Mouse (Mus musculus) retina, adult 2 months (tissue): Measurements from ENCODE around the gene A730049H05Rik.

ENCODE experiments used
- DNase-seq: peaks from one replicate; pipeline ENCODE4 v3.0.0-alpha.2; 2012; ENCODE audit warnings: low read depth, low spot score

A730049H05Rik gene

DNA sequence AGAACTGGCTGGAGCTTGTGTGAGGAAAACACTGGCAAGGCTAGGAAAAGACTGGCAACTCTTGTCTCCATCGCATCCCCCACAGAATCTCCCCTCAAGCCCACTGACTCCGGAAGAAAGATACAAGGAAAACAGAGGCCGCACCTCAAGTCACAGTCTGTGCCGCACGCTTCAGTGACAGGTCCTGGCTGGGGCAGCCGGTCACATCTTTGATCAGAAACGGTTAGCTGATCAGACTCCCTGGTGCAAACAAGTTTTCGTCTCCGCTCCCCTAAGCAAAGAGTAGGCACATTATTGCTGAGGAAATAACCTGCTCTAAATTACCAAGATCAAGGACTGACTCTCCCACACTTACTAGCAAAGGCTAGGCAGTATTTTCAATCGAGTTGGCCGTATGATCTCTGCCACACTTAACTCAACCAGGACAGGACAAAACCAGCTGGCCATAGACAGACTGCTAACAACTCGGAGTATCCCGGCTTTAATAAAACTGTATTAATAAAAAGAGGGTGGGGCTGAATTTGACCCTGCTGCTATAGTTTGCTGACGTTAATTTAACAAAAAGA lies 63.5 kb downstream of the A730049H05Rik start:
- no peak for DNase-seq

DNA sequence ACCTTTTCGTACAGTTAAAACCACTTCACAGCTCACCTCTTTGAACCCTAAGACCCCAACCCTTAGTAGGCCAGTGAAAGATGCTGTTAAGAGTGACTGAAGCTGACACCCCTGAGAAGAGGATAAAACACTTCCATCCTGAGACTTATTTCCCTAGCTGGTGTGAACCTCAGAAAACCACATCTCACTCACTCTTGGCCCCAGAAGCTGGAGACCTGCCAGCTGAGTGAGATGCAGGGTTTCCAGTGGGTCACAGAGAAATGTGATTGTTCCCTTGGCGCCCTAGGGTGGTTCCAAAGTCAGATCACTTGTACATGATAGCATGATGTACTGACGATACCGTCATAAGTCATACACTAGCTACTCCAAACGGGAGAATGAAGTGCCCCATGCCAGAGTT lies 66.2 kb downstream of the A730049H05Rik start:
- no peak for DNase-seq

DNA sequence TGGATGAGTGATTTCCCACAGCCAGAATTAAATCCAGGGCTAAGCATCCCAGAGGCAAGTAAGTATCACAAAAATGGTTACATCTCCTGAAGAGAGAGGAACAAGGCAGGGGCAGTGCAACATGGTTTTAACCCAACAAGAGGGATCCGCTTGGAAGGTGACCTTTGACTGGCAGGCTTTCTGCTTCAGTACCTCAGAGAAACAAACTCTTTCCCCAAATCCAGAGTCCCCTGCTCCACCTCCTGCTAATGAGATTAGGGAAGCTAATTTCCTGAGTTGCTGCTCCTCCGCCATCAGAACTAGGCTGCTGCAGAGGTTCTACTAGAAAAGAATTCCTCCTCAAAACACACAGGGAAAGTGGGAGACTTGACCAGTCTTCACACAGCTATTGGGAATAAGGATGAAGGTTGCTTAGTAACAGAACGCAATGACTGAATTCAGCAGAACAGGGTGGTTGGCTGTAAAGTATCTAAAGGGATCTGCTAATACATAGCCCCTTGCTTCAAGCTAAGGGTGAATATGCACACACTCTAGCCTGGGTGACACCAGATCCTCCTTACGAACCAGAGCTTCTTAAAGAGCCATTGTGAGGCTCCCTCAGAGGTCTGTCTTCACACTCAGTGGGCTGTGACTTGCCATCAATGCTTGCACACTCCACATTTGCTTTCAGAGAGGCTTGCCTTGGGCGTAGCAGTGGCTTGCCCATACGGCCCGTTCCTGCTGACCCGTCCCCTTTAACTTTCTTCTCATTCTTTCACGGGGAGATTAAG lies 67.0 kb downstream of the A730049H05Rik start:
- DNase-seq, result no peak

DNA sequence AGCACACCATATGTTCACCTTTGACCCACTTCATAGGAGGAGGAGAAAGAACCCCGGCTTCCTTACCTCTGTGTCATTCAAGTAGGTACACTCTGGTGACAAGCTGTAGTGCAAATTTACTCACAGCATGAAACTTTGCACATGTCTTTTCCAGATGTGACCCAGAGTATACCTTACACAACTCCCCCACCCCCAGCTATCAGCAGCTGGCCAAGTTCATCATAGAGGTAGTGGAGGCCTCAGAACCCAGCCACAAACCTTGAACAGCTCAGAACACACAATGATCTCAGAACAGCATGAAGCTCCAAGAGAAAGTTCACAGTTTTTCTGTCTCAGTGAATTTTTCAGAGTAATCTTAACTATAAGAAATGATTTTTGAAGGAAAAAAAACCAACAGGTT lies 75.3 kb downstream of the A730049H05Rik start:
- DNase-seq, result no peak
